Mouse (Mus musculus) hindbrain, embryonic 10.5 days (tissue): ENCODE measurements at regions not wholly inside any gene's neighbourhood (a gene's known extent, or its start where the extent isn't known, plus 50 kb on each side); places are given as distances from the start of the nearest gene placed in this dataset.
A peak's percentile ranks its signal among the peaks of the same experiment; 100 is the strongest.

Experiments
- DNase-seq: peaks from one replicate; pipeline ENCODE4 v3.0.0-alpha.2; 2017; ENCODE audit warnings: low spot score
- H3K27ac ChIP-seq: fragments of 300-500 bp; sonication (generic); 2 replicates; pipeline ENCODE4 v1.5.1; 2016; ENCODE audit warnings: mild to moderate bottlenecking, moderate library complexity
- H3K27me3 ChIP-seq: fragments of 300-500 bp; sonication (generic); 2 replicates; pipeline ENCODE4 v1.6.1; 2016; ENCODE audit warnings: mild to moderate bottlenecking; ENCODE audit not compliant: poor library complexity, insufficient read depth, severe bottlenecking
- H3K36me3 ChIP-seq: fragments of 300-500 bp; sonication (generic); 2 replicates; pipeline ENCODE4 v1.6.1; 2016; ENCODE audit warnings: mild to moderate bottlenecking, moderate library complexity
- H3K4me1 ChIP-seq: fragments of 300-500 bp; sonication (generic); replicated peaks from 2 replicates; pipeline ENCODE4 v1.6.1; 2016; ENCODE audit warnings: mild to moderate bottlenecking
- H3K4me3 ChIP-seq: fragments of 300-500 bp; sonication (generic); 2 replicates; pipeline ENCODE4 v1.5.1; 2016; ENCODE audit warnings: mild to moderate bottlenecking, moderate library complexity
- H3K9me3 ChIP-seq: fragments of 300-500 bp; sonication (generic); 2 replicates; pipeline ENCODE4 v1.6.1; 2016; ENCODE audit warnings: mild to moderate bottlenecking, moderate library complexity
- WGBS: fragments of 180-500 bp; shearing (Covaris S2); methylation state at CpG from one replicate; pipeline ENCODE4 v1.1.7; 2016; 5-methylcytosine and 5-hydroxymethylcytosine counted together

GRCm38 (mm10) chr15:88151199-88151598 lies 448.9 kb upstream of the Zdhhc25 start:
- DNase-seq, result no peak
- Histone ChIP-seq H3K27me3 (no peaks in the 10 kb centered on the region; the same call in 1 of the 2 replicates), H3K4me1 (peaks cover 10% of the 10 kb centered on the region; the same call in 1 of the 2 replicates), H3K36me3 (no peaks in the 10 kb centered on the region), H3K9me3 (no peaks in the 10 kb centered on the region), H3K27ac (no peak overlapping the region), H3K4me3 (no peak overlapping the region)
- 80% methylated on average over 6 of the region's 6 CpGs for WGBS

- WGBS, result 81% methylated on average over 2 of the region's 2 CpGs
- no peaks in the 10 kb centered on the region for H3K4me1 ChIP-seq
- DNase-seq, result no peak
- no peak overlapping the region for H3K27ac ChIP-seq
- no peaks in the 10 kb centered on the region for H3K36me3 ChIP-seq
- no peak overlapping the region for H3K4me3 ChIP-seq
- H3K27me3 ChIP-seq, result no peaks in the 10 kb centered on the region
- no peaks in the 10 kb centered on the region for H3K9me3 ChIP-seq
Measured at GRCm38 (mm10) chr15:88159618-88160170, 440.4 kb upstream of the Zdhhc25 start.

- Histone ChIP-seq H3K4me1 (no peaks in the 10 kb centered on the region), H3K27me3 (no peaks in the 10 kb centered on the region), H3K9me3 (no peaks in the 10 kb centered on the region), H3K4me3 (no peak overlapping the region), H3K36me3 (no peaks in the 10 kb centered on the region), H3K27ac (no peak overlapping the region)
- no peak for DNase-seq
- WGBS, result 92% methylated on average over 4 of the region's 4 CpGs
Measured at GRCm38 (mm10) chr15:88160291-88160690, 439.8 kb upstream of the Zdhhc25 start.

GRCm38 (mm10) chr15:88163438-88163837 lies 436.7 kb upstream of the Zdhhc25 start:
- Histone ChIP-seq H3K9me3 (no peaks in the 10 kb centered on the region), H3K4me1 (no peaks in the 10 kb centered on the region), H3K36me3 (no peaks in the 10 kb centered on the region), H3K27ac (no peak overlapping the region), H3K4me3 (no peak overlapping the region), H3K27me3 (no peaks in the 10 kb centered on the region)
- DNase-seq, result no peak
- WGBS, result 92% methylated on average over 3 of the region's 3 CpGs

GRCm38 (mm10) chr15:88174326-88174725 lies 425.8 kb upstream of the Zdhhc25 start:
- Histone ChIP-seq H3K27ac (no peak overlapping the region), H3K9me3 (no peaks in the 10 kb centered on the region), H3K27me3 (no peaks in the 10 kb centered on the region), H3K4me3 (no peak overlapping the region), H3K36me3 (no peaks in the 10 kb centered on the region), H3K4me1 (no peaks in the 10 kb centered on the region)
- DNase-seq, result peak; percentile 57
- 46% methylated on average over 3 of the region's 3 CpGs for WGBS

GRCm38 (mm10) chr15:88175991-88176390 lies 424.1 kb upstream of the Zdhhc25 start:
- H3K4me3 ChIP-seq, result no peak overlapping the region
- H3K27ac ChIP-seq, result no peak overlapping the region
- no peaks in the 10 kb centered on the region for H3K36me3 ChIP-seq
- H3K9me3 ChIP-seq, result no peaks in the 10 kb centered on the region
- WGBS, result 83% methylated on average over 3 of the region's 3 CpGs
- H3K4me1 ChIP-seq, result no peaks in the 10 kb centered on the region
- no peak for DNase-seq
- H3K27me3 ChIP-seq, result no peaks in the 10 kb centered on the region

GRCm38 (mm10) chr15:88196539-88196938 lies 403.6 kb upstream of the Zdhhc25 start:
- no peak overlapping the region for H3K27ac ChIP-seq
- no peaks in the 10 kb centered on the region for H3K9me3 ChIP-seq
- DNase-seq, result no peak
- no peak overlapping the region for H3K4me3 ChIP-seq
- no peaks in the 10 kb centered on the region for H3K36me3 ChIP-seq
- 89% methylated on average over 2 of the region's 2 CpGs for WGBS
- no peaks in the 10 kb centered on the region for H3K27me3 ChIP-seq
- no peaks in the 10 kb centered on the region for H3K4me1 ChIP-seq

GRCm38 (mm10) chr15:88202736-88203135 lies 397.4 kb upstream of the Zdhhc25 start:
- no peak for DNase-seq
- no peak overlapping the region for H3K4me3 ChIP-seq
- no peaks in the 10 kb centered on the region for H3K36me3 ChIP-seq
- H3K9me3 ChIP-seq, result no peaks in the 10 kb centered on the region
- no peaks in the 10 kb centered on the region for H3K27me3 ChIP-seq
- peaks cover 10% of the 10 kb centered on the region; the same call in 1 of the 2 replicates for H3K4me1 ChIP-seq
- 76% methylated on average over 3 of the region's 3 CpGs for WGBS
- H3K27ac ChIP-seq, result no peak overlapping the region

GRCm38 (mm10) chr15:88213356-88213755 lies 386.7 kb upstream of the Zdhhc25 start:
- WGBS, result 50% methylated on average over 3 of the region's 3 CpGs

GRCm38 (mm10) chr15:88214286-88214685 lies 385.8 kb upstream of the Zdhhc25 start:
- Histone ChIP-seq H3K4me3 (no peak overlapping the region), H3K27ac (no peak overlapping the region), H3K4me1 (no peaks in the 10 kb centered on the region), H3K36me3 (no peaks in the 10 kb centered on the region), H3K27me3 (no peaks in the 10 kb centered on the region), H3K9me3 (no peaks in the 10 kb centered on the region)
- WGBS, result 60% methylated on average over 4 of the region's 4 CpGs
- DNase-seq, result no peak

More at GRCm38 (mm10) chr15:88213356-88213755, 386.7 kb upstream of the Zdhhc25 start:
- Histone ChIP-seq H3K36me3 (no peaks in the 10 kb centered on the region), H3K27ac (no peak overlapping the region), H3K4me3 (no peak overlapping the region), H3K4me1 (no peaks in the 10 kb centered on the region), H3K9me3 (no peaks in the 10 kb centered on the region), H3K27me3 (no peaks in the 10 kb centered on the region)
- DNase-seq, result no peak

- WGBS, result 70% methylated on average over 4 of the region's 4 CpGs
- no peak for DNase-seq
- no peak overlapping the region for H3K27ac ChIP-seq
- no peaks in the 10 kb centered on the region for H3K36me3 ChIP-seq
- no peaks in the 10 kb centered on the region for H3K4me1 ChIP-seq
- no peak overlapping the region for H3K4me3 ChIP-seq
- H3K9me3 ChIP-seq, result no peaks in the 10 kb centered on the region
- no peaks in the 10 kb centered on the region for H3K27me3 ChIP-seq
Measured at GRCm38 (mm10) chr15:88229456-88229855, 370.6 kb upstream of the Zdhhc25 start.

- no peaks in the 10 kb centered on the region for H3K9me3 ChIP-seq
- no peaks in the 10 kb centered on the region for H3K36me3 ChIP-seq
- H3K27ac ChIP-seq, result no peak overlapping the region
- H3K4me1 ChIP-seq, result peaks cover 17% of the 10 kb centered on the region
- 92% methylated on average over 13 of the region's 13 CpGs for WGBS
- H3K27me3 ChIP-seq, result peaks cover 10% of the 10 kb centered on the region
- no peak for DNase-seq
- H3K4me3 ChIP-seq, result no peak overlapping the region
Measured at GRCm38 (mm10) chr15:88244606-88245005, 355.5 kb upstream of the Zdhhc25 start.

- no peak overlapping the region for H3K27ac ChIP-seq
- peak; percentile 14 for DNase-seq
- 48% methylated on average over 22 of the region's 22 CpGs for WGBS
Measured at GRCm38 (mm10) chr15:88245496-88246246, 354.4 kb upstream of the Zdhhc25 start.

More at GRCm38 (mm10) chr15:88245496-88246246, 354.4 kb upstream of the Zdhhc25 start:
- Histone ChIP-seq H3K9me3 (no peaks in the 10 kb centered on the region), H3K36me3 (no peaks in the 10 kb centered on the region), H3K27me3 (peaks cover 10% of the 10 kb centered on the region), H3K4me3 (no peak overlapping the region), H3K4me1 (peaks cover 17% of the 10 kb centered on the region)
